Mouse (Mus musculus) bone marrow macrophage, adult 2 months (primary cell): ENCODE measurements around the gene Dcaf11. TPM values are rescaled to one million over a fixed set of nuclear protein-coding genes. Genes with fewer than 3 reads are reported as not detected.

Experiments used
- H3K27ac ChIP-seq: 2 replicates; pipeline ENCODE4 v1.5.1; 2012; ENCODE audit warnings: low read depth, low read length; ENCODE audit not compliant: insufficient read depth
- H3K4me1 ChIP-seq: 2 replicates; pipeline ENCODE4 v1.6.1; 2012; ENCODE audit warnings: low read length; ENCODE audit not compliant: control insufficient read depth, insufficient read depth
- H3K4me3 ChIP-seq: 2 replicates; pipeline ENCODE4 v1.5.1; 2012; ENCODE audit warnings: mild to moderate bottlenecking, low read length, moderate library complexity; ENCODE audit not compliant: insufficient read depth
- CTCF ChIP-seq: IDR thresholded peaks from 2 replicates; pipeline ENCODE4 v1.5.1; 2012; ENCODE audit warnings: low read depth, mild to moderate bottlenecking, low read length, moderate library complexity
- POLR2A ChIP-seq: IDR thresholded peaks from 2 replicates; pipeline ENCODE4 v1.6.1; 2012; ENCODE audit warnings: mild to moderate bottlenecking, low read depth, low read length, borderline replicate concordance
- polyA plus RNA-seq: library from polyadenylated mRNA; stranded (reverse); fragments of >200 nt; gene quantifications from 2 replicates; pipeline ENCODE4 v1.2.4, GENCODE M21; 2012; ENCODE audit not compliant: missing spikeins, insufficient read depth, insufficient read length

Gene Dcaf11
- 54.5 and 57.0 TPM in 2 replicates for polyA plus RNA-seq

- Histone ChIP-seq H3K4me3 (peak within 1 kb of the TSS; percentile 94), H3K4me1 (peaks cover 25% of the 10 kb centered on the region), H3K27ac (peak within 1 kb of the TSS; percentile 91)
- TF ChIP-seq CTCF (no peak), POLR2A (no peak)
Observed at GRCm38 (mm10) chr14:55559799-55560201, at the start of gene Dcaf11. Gene Dcaf11, plus strand, starts transcription at chr14:55560006.

GRCm38 (mm10) chr14:55510125-55510731 is 49.6 kb upstream of the Dcaf11 start, which contains the start of gene Cpne6:
Gene Cpne6, plus strand, starts transcription at chr14:55510445.
- Histone ChIP-seq H3K4me1 (no peaks in the 10 kb centered on the region), H3K27ac (no peak within 1 kb of the TSS), H3K4me3 (no peak within 1 kb of the TSS)
- TF ChIP-seq POLR2A = no peak
- no peak for TF ChIP-seq CTCF

- Histone ChIP-seq H3K4me3 (no peak overlapping the region), H3K4me1 (no peaks in the 10 kb centered on the region), H3K27ac (no peak overlapping the region)
- TF ChIP-seq CTCF (no peak), POLR2A (no peak)
Observed at GRCm38 (mm10) chr14:55511037-55511436, 48.8 kb upstream of the Dcaf11 start.

- no peak for TF ChIP-seq CTCF
- no peak for TF ChIP-seq POLR2A
- no peak overlapping the region for H3K27ac ChIP-seq
- no peak overlapping the region for H3K4me3 ChIP-seq
- H3K4me1 ChIP-seq = no peaks in the 10 kb centered on the region
Observed at GRCm38 (mm10) chr14:55513927-55514326, 45.9 kb upstream of the Dcaf11 start.

GRCm38 (mm10) chr14:55515846-55516245 is 44.0 kb upstream of the Dcaf11 start:
- Histone ChIP-seq H3K4me3 (no peak overlapping the region), H3K4me1 (no peaks in the 10 kb centered on the region), H3K27ac (no peak overlapping the region)
- TF ChIP-seq POLR2A = no peak
- TF ChIP-seq CTCF = no peak

GRCm38 (mm10) chr14:55518897-55519296 is 40.9 kb upstream of the Dcaf11 start:
- no peak overlapping the region for H3K4me3 ChIP-seq
- H3K27ac ChIP-seq = no peak overlapping the region
- H3K4me1 ChIP-seq = no peaks in the 10 kb centered on the region
- TF ChIP-seq POLR2A = no peak
- no peak for TF ChIP-seq CTCF

- H3K27ac ChIP-seq = no peak overlapping the region
- no peak for TF ChIP-seq POLR2A
- no peak for TF ChIP-seq CTCF
- no peak overlapping the region for H3K4me3 ChIP-seq
Observed at GRCm38 (mm10) chr14:55519604-55520003, 40.2 kb upstream of the Dcaf11 start.

GRCm38 (mm10) chr14:55520451-55521361 is 39.1 kb upstream of the Dcaf11 start:
- Histone ChIP-seq H3K4me1 (no peaks in the 10 kb centered on the region), H3K4me3 (peak overlapping the region; percentile 26), H3K27ac (no peak overlapping the region)
- TF ChIP-seq CTCF = no peak
- TF ChIP-seq POLR2A = no peak

More at GRCm38 (mm10) chr14:55519604-55520003, 40.2 kb upstream of the Dcaf11 start:
- no peaks in the 10 kb centered on the region for H3K4me1 ChIP-seq

GRCm38 (mm10) chr14:55524062-55524461 is 35.7 kb upstream of the Dcaf11 start:
- Histone ChIP-seq H3K4me1 (no peaks in the 10 kb centered on the region), H3K27ac (no peak overlapping the region), H3K4me3 (no peak overlapping the region)
- TF ChIP-seq CTCF = no peak
- TF ChIP-seq POLR2A = no peak

GRCm38 (mm10) chr14:55524785-55525184 is 35.0 kb upstream of the Dcaf11 start, which contains the start of gene Nrl:
Gene Nrl, minus strand, starts transcription at chr14:55524981.
- TF ChIP-seq CTCF (no peak), POLR2A (no peak)
- Histone ChIP-seq H3K4me1 (no peaks in the 10 kb centered on the region), H3K27ac (no peak within 1 kb of the TSS), H3K4me3 (no peak within 1 kb of the TSS)
